Mouse (Mus musculus) testis, adult 2 months (tissue): Measurements from ENCODE around the gene Rack1.

Experiments used
- CTCF ChIP-seq: fragments of 200-500 bp; IDR thresholded peaks from 2 replicates; pipeline ENCODE4 v1.5.1; 2012; ENCODE audit warnings: low read depth, mild to moderate bottlenecking, inconsistent platforms, low read length, moderate library complexity; ENCODE audit not compliant: control insufficient read depth, insufficient read depth, insufficient replicate concordance
- POLR2A ChIP-seq: fragments of 200-500 bp; IDR thresholded peaks from 2 replicates; pipeline ENCODE4 v1.6.1; 2012; ENCODE audit warnings: low read depth, mild to moderate bottlenecking, inconsistent platforms, low read length, moderate library complexity; ENCODE audit not compliant: control insufficient read depth

- no peak for TF ChIP-seq POLR2A
- no peak for TF ChIP-seq CTCF
These were observed 31.1 kb downstream of the Rack1 start for GRCm38 (mm10) chr11:48831273-48831672.
